Mouse (Mus musculus) ZHBTc4 (cell line): ENCODE measurements at regions not wholly inside any gene's neighbourhood (a gene's known extent, or its start where the extent isn't known, plus 50 kb on each side); places are given as distances from the start of the nearest gene placed in this dataset.

Source experiments
- DNase-seq: peaks from one replicate; pipeline ENCODE4 v3.0.0-alpha.2; 2011; ENCODE audit warnings: low read depth, low spot score

DNA sequence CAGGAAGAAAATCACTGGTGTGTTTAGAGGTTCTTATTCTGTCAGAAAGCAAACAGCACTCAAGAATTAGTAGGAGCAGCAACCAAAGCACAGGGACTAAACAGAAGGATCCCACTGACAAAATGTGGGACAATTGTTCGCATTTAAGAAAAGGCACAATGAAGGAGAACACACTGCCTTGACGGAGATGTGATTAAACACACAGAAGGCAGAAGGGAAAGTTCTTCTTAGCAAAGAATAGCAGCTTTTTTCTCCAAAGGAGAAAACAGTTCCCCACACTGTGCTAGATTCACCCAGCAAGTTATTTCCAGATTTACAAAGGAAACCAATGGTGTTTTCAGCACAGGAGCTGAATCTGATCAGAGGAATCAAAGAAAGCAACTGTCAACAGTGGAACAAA lies 316.5 kb downstream of the Nsun3 start:
- DNase-seq, result no peak

DNA sequence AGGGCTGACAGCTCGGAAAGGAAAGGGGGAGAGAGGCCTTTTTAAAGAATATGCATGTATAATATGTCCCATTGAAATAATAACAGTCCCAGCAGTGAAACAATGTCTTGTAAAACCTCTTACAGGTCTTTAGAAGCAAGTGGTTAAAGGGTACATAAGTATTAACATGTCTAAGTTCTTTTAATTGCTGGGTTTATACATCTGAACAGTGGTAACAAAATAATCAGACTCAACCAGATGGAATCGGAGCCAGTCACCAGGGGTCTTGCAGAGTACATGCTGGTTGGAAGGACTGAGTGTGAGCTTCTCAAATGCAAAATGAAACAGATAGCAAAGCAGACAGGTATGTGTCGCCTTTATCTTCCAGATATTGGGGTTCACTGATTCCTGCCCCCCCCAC lies 317.3 kb downstream of the Nsun3 start:
- no peak for DNase-seq

DNA sequence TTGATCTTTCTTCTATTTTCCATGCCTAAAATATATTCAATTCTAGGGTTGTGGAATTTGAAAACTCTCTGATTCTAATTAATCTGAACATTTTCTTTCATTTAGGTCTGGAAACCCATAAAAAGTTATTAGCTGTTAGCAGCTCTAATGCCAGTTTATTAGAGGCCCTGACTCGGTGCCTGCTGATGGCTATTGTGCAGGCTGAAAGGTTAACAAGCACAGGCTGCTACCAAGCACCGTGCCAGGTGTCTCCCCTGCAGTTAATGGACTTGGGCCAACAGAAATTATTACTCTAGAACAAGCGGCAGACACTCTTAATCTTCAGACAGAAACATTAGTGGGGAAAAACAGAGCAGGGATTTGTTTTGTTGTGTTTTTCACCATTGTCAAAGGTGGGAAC lies 317.8 kb downstream of the Nsun3 start:
- no peak for DNase-seq

DNA sequence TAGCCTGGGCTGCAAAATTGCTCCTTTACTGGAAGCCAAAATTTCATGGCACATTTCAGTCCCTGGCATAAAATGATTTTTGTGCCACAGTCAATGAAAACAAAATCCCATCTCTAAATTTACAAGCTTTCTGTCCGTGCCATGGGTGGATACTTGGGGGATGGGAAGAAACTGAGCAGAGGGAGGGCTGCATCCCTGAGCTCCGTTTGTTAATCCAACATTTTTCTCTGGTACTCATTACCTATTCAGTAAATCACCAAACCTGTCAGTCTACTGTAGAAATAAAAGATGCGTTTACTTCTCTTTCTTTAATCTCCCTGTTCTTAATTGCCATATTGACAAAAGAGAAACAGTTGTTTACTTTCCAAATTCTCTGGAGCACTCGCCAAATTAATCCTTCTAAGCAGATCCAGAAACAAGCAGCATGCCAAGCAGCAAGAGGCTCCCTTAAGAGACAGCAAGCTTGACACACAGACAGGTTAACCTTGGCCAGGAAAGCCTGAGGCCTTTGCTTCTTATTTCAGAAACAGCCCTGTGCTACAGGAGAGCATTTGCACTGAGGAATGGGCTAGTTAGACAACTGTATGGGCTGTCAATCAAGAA lies 326.6 kb downstream of the Nsun3 start:
- no peak for DNase-seq

DNA sequence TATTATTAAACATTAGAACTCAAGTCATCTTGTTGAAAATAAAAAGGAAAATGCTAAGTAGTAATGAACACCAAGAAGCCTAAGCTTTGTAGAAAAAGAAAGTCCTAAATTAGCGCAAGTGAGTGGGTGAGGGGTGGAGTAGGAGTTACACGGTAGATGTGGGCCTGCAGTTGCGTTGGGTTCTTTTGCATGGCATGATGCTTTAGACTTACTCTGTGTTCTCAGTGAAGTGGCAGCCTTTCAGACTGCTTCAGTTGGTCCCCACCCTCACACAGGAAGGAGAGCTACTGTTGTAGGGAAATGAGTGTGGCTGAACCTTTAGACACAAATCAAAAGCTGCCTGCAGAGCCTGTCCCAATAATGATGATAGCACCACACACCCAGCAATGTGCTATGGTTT lies 336.9 kb downstream of the Nsun3 start:
- DNase-seq, result no peak

GRCm38 (mm10) chr16:62447380-62447779 lies 339.2 kb downstream of the Nsun3 start:
- no peak for DNase-seq

DNA sequence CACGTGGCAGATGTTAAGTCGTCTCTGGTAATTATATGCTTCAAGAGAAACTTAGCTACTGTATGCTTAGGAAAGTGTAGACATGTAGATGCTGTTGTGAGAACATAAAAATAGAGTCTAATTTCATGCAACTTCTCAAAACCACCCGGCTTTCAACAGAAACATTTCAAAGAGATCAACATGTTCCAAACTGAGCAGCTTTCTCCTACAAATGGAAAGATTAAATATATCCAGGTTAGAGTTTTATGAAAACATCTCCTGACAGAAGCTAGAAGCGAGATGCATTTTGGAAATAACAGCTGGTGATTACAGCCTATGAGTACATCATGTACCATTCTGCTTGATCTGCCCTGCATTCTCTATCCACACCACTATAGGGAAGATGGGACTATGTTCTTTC lies 345.4 kb downstream of the Nsun3 start:
- DNase-seq, result no peak

GRCm38 (mm10) chr16:62433125-62433524 lies 353.5 kb downstream of the Nsun3 start:
- no peak for DNase-seq

DNA sequence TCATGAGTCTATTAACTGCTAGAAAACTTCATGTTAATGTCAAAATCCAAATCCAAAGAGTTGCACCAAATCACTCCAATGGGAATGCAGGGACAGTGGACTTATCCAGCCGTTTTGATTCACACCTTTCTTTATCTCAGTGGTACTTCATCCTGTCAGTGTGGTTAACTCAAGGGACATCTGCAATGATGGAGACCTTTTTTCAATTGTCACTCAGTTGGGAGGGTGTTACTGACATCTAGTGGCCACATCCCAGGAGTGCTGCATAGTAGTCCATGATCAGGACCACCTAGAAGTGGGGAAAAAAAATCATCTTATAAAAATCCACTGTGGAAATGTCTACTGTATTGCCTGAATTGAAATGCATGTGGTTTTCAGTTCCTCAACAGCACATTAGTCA lies 372.1 kb downstream of the Nsun3 start:
- DNase-seq, result peak; percentile 33

GRCm38 (mm10) chr16:62407526-62408165 lies 379.0 kb downstream of the Nsun3 start:
- DNase-seq, result no peak

DNA sequence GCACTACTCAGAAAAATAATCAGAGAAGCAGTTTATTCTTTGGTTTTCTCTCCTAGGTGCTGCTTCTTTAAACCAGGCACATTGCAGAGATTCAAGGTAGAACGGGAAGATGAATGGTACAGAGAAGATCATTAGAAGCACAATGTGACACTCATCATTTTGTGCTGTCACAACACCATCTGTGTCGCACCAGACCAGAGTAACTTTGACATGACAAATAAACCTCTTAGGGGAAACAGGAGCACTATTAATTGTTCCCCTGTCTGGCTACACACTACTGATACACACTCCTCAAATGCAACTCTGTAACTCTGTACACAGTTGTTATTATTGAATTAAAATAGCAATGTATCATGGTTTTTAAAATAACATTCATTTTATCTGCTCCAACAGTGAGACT lies 380.2 kb downstream of the Nsun3 start:
- no peak for DNase-seq

GRCm38 (mm10) chr16:62357279-62357678 lies 429.3 kb downstream of the Nsun3 start:
- no peak for DNase-seq

GRCm38 (mm10) chr16:62356349-62356748 lies 430.3 kb downstream of the Nsun3 start:
- DNase-seq, result no peak

- no peak for DNase-seq
Measured at GRCm38 (mm10) chr16:62355830-62356270, 430.8 kb downstream of the Nsun3 start.

DNA sequence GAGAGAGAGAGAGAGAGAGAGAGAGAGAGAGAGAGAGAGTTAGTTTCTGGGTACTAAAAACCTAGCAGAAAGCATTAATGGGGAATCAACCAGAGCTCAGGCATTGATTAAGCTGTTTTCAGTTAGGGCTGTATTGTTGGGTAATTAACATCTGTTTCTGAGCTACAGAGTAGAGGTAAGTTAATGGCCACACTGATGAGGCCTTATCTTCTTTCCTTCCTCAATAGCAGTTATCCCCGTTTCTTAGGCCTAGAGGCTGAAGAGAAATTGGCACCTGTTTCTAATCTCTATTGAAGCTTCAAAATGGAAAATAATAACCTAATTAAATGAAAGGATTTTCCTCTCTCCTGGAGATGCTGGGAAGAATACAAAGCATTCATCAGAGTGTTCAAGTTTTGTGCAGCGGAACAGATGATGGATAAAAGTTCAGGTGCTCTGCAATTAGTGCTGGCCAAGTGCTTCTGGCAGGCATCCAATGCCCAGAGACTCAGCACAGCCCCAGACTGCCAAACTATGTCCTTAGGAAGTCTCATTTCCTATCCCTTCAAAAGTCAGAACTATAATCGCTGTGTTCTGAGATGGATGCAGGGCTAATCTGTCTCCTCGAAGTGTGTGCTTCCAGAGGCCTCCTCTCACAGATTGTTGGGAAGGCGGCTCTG lies 459.1 kb downstream of the Nsun3 start:
- DNase-seq, result no peak

GRCm38 (mm10) chr16:62325534-62326244 lies 460.9 kb downstream of the Nsun3 start:
- no peak for DNase-seq

GRCm38 (mm10) chr16:62322809-62323208 lies 463.8 kb downstream of the Nsun3 start:
- DNase-seq, result peak; percentile 2

DNA sequence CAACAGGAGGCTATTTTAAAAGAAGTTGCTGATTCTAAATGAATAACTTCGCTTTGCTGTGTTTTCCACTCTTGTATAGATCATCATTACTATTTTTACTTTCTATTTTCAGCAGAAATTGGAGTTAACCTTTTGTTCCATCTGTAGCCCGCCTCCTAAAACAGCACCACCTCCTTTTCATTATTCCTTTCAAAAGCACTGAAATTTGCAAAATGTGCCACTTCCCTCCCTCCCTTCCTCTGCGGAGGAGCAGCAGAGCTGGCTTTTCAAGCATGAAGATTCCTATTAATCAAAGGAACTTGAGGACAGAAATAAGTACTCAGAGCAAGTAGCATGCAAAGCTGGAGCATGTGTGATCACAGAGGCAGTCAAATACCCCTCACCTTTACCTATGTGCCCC lies 497.7 kb downstream of the Nsun3 start:
- no peak for DNase-seq
